Mouse (Mus musculus) c-Kit-positive CD71-positive TER-119-positive erythroid progenitor cells, embryonic 14.5 days (primary cell): ENCODE measurements around the gene Tmem199.
"Not testable (repeated sequence)": the region's sequence is repeated elsewhere in the genome, so short reads cannot be mapped to it uniquely, and the experiment has no call there.

Experiments used
- DNase-seq: peaks from one replicate; pipeline ENCODE4 v3.0.0-alpha.2; 2013; ENCODE audit warnings: low spot score

Gene Tmem199

DNA sequence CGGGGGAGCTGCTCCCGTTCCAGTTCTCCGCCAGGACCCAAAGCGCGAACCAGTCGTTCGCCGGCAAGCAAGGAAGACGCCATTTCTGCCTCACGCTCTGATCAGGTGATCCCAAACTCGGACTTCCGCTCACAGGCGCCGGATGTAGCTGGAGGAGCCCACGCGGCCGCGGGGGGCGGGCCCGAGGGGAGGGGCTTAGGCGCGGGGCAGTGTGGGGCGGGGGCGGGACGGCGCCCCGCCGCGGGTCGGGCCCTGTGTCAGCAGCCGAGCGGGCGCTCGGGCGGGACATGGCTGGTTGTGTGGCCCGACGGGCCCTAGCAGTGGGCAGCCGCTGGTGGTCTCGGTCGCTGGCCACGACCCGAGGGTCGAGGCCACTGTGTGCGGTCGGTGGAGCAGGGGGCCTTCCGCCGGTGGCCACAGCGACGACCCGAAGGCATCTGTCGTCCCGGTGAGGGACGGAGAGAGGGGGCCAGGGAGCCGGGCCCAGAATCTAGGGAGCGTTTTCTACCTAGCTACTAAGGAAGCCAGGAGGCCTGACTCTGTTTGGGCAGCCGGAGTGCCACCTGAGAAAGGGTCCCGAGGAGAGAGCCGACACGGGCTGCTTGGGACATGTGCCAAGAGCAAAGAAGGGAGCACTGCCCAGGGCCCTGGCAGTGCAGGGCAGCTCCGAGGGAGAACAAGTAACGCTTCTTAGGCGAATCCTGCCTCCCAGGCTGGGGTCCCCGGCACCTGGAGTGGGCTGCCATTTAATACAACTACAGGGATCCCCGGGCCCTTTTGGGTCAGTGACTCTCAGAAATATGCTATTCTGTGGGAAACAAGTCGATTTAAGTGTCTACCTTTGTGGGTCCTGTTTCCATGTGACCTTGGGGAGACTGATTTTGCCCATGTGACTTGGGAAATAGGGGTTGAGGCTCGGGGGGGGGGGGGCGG lies at the start of gene Tmem199, which contains the start of gene Poldip2:
Gene Tmem199 (minus strand): TSS at position 148 of the 933 bp plus-strand sequence.
Gene Poldip2 (plus strand): TSS at position 169 of the 933 bp plus-strand sequence.
- peak; percentile 84 for DNase-seq

DNA sequence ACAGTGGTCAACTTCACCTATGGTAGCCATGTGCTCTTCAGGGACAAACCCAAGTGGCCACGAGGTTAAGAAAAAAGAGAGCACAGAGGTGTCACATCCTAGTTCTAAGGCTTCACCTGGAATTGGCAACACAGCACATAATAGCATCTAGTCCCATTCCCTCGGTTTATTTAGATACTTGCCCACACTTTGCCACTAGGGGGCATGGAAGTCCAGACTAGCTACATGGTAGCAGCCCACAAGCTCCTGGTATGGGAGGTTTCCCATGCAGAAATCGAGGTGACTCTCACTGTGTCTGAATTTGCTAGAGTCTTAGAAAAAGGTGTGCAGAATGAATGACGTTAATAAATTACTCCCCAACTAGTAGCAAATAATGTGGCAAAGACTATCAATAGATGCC lies 48.5 kb upstream of the Tmem199 start:
- peak; percentile 60 for DNase-seq

DNA sequence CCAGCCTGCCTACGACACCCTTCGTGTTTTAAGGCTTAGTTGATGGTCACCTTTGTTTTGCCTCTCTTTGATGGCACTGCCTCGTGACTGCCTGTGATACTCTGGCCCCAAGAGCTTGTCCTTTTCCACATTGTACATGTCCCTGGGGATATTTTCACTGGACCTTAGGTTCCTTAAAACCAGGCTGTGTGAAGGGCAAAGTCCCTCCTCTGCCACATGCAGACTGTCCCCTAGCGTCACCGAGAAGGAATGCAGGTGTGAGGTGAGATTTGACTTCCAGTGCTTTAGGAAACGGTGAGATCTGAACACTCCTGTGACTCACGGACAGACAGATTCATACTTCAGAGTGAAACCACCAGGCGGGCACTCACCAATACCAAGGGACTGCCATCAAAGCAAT lies 45.3 kb upstream of the Tmem199 start:
- DNase-seq, result no peak

DNA sequence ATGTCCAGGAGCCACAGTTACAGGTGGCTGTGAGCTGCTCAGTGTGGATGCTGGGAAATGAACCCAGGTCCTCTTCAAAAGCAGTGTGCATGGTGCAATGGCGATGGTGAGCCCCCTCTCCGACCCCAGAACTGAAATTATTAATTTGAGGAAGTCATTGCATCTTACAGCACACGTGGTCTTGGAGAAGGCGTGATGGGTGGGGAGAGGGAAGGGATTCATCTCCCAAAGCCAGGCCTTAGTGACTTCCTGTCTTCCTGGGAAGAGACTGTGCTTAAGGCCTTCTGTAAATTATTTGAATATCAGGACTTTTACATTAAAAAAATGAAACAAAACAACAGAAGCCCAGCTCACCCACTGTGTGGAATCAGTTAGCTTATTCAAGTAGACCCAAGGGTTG lies 44.1 kb upstream of the Tmem199 start:
- no peak for DNase-seq

DNA sequence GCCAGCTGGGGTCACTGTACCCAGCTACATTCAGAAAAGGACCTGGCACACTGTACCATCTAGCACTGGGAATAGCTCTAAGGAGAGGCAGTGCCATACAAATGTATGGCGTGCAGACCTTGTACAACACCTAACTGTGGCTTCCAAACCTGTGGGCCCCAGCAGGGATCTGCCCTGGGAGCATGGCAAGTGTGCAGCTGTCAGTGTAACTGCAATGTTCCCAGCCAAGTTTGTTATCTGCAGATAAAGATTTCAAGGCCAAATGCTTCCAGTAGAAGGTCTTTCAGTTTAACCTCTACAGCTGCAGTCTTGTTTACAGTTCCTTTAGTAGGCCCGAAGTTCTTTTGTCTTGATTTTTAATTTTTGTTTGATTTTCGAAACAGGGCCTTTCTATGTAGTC lies 43.7 kb upstream of the Tmem199 start:
- DNase-seq, result no peak

DNA sequence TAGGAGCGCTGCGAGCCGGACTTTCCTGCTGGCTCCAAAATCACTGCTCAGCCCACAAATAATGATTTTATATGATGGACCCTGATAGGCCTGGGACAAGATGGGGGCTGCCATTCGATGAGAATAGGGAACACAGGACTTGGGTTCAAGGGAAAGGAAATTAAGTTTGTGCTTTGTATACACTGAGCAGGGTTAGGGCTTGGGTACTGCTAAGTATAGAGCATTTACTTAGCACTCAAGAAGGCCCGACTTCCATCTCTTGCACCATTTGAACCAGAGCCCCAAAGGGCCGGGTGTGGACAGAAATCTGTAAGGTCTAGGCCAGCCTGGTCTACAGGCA lies 39.1 kb upstream of the Tmem199 start:
- no peak for DNase-seq

DNA sequence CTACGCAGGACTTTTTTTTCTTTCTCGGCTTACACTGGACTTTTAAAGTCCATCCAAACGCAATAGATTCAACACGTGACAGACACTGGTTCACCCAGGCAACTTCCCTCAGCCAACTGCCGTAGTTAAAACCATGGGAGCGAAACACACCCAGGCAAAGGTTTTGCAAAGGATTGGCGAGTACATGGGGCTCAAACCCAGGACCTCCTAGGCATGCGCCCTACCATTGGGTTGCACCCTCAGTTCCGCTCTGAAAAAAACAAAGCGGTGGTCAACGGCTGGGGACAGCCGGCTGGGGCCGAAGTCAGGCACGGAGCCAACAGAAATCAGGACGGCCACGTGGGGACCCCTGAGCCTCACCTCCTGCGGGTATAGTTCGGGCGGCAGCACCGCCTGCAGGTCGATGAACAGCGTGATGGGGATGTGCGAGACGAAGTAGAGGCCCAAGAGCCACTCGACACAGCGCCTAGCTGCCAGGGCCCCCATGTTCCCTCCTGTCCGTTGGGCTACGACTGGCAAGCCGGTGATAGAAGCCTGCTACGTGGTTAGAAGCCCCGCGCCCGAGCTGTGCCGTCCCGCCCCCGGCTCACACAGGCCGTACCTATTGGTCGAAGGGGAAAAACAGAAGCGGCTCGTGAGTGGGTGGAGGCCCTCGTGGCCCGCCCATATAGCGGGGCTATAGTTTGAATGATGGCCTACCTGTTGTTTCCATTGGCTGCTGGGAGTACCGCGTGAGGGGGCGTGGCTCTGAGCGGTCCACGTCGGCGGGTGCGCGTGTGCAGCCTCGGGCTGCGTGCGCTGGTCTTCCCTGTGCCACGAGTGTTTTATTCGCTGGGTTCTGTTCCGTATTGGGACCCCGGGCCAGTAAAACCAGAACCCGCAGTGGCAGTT lies 38.4 kb upstream of the Tmem199 start, which contains the start of gene Tmem97:
Gene Tmem97 (minus strand): TSS at position 610 of the 891 bp plus-strand sequence.
- peak; percentile 92 for DNase-seq

DNA sequence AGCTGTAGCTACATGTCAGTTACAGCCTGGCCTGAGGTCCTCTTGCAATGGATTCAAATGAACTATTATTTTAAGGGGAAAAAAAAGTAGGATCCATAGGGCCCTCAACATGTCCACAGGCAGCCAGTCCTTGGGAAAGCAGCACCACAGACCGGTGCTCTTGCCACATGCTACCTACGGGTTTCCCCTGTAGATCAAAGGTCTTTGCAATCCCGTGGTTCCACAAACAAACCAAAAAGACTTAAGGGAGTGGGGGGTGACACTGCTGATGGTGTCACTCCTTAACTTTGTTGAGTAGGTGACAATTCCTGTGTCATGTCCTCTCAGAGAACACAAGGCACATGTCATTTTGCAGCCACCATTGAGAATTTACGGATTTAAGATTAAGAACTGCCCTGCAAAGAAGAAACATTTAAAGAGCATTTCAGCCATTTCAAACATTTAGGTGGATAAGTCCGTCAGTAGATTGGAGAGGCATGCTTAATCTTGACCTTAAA lies 37.6 kb upstream of the Tmem199 start:
- no peak for DNase-seq

DNA sequence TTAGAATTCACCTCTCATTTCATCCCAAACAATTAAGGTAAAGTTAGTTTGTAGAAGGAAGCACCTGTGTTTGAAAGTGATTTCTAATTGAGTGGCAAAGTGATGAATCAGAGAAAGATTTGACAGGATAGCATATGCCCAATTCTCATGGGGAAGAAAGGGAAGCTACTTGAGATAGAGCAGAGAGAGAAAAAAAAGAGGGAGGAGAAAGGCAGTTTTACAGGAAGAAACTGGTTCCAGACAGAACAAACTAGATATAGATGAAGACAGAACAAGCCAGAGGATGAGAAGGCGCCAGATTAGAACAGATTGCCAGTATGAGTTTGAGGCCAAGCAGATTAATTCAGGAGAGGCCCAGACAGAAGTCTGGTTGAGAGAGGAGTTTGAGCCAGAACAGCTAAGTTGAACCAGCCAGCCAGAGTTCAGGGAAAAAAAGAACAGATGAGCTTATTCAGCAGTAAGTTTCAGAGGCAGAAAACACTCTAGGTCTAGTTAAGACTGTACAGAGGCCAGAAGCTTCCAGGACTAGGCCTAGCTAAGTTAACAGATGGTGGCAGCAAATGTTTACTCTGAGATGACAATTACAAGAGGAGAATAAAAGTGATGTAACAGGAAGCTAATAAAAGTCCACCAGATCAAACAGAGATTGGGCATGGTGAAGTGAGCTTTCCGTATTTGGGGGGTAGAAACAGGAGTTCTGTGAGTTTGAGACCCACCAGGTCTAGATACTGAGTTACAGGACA lies 35.9 kb upstream of the Tmem199 start:
- DNase-seq, result no peak

DNA sequence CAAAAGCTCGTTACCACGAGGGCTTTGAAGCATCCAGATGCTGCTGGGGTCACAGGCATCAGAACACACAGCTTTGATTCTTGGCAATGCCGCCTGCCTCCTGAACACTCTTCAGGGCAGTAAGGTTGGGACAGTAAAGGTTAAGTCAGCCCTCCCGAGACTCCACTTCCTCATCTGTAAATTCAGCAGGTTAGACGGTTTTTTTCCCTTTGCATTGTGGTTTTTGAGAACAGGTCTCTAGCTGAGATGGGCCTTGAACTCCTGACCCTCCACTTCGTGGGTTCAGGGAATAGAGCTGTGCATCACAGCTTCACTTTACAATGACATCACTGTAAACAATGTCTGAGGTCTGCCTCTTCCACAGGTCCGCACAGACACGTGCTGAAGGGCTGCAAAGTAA lies 33.2 kb upstream of the Tmem199 start:
- no peak for DNase-seq

DNA sequence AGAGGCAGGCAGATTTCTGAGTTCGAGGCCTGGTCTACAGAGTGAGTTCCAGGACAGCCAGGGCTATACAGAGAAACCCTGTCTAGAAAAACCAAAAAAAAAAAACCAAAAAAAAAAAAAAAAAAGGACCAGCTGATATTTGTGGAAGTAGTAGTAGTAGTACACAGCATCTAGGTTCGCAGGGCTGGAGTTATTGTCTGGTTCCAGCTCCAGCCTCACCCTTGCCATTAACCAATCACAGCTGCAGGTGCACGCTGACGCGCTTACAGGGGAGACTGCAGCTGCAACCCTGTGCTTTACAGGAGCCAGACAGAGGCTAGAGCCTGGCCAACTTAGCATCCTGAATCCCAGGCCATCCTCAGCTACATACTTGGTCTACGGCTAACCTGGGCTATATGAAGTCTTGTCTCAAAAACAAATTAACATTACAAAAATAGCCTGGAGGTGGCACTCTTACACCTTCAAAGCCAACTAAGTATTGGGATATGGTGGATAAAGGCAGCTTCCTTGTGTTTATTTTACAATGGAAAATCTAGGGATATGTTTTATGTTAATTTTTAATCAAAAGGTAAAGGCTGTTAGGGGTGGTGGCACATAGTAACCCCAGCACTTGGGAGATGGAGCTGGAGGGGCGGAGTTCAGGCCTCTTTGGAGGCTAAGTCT lies 32.6 kb upstream of the Tmem199 start:
- DNase-seq, result no peak

DNA sequence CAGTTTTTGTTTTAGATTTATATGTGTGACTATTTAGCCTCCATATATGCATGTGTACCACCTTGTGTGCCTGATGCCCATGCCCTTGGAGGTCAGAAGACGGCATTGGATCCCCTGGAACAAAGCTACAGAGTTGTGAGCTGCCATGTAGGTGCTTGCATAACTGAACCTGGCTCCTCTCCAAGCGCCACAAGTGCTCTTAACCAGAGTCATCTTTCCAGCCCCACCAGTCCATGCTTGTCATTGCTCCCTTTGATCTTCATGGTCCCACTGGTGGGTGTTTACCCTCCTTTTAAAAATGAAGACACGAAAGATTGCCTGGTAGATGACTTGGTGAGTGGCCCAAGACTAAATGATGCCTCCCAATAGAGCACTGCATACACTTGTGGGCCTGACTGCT lies 28.4 kb upstream of the Tmem199 start:
- no peak for DNase-seq

DNA sequence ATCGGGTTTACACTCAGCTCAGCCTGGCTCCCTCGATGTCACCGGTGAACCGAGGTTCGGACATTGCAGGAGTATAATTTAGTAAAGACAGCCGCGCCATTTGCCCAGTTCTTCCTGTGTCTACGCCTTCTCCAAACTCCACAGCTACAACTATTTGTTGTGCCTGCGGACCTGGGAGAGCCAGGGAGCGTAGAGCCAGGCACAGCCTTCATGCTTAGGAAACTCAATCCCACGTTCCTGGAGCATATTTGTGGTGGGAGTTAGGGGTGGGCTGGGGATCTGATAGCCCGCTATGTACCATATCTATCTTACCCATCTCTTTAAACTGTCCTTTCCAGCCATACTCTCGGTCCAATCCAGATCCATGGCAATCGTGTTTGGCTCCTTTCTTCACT lies 24.7 kb upstream of the Tmem199 start:
- DNase-seq, result no peak

DNA sequence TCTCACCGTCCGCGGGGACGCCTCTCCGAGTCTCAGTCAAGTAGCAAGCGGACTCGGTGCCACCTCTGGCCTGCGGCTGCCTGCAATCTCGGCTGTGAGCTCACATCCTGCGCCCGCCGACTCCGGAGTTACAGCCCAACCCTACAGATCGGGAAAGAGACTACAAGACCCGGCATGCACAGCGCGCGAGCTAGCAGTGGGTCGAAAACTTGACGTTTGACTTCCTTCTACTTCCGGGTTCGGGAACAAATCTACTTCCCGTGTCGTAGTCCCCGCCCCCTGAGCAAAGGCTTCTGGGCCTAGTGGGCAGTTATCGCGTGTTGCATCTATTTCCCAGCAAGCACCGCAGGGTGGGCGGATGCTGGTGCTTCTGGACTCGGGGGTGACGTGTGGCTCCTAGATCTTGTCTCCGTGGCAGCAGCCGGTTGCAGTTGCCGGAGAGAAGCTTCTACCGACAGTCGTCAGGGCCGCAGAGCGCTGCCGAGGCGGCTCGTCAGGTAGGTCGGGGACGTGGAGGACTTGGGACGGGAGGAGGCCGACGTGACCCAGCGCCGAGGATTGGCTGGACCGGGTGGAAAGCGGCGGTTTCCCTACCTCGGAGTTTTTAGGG lies 24.2 kb upstream of the Tmem199 start, which contains the start of the genes Tnfaip1 and Ift20:
Gene Tnfaip1 (minus strand): TSS at position 253 of the 610 bp plus-strand sequence.
Gene Ift20 (plus strand): TSS at position 282 of the 610 bp plus-strand sequence.
- DNase-seq, result peak; percentile 98

DNA sequence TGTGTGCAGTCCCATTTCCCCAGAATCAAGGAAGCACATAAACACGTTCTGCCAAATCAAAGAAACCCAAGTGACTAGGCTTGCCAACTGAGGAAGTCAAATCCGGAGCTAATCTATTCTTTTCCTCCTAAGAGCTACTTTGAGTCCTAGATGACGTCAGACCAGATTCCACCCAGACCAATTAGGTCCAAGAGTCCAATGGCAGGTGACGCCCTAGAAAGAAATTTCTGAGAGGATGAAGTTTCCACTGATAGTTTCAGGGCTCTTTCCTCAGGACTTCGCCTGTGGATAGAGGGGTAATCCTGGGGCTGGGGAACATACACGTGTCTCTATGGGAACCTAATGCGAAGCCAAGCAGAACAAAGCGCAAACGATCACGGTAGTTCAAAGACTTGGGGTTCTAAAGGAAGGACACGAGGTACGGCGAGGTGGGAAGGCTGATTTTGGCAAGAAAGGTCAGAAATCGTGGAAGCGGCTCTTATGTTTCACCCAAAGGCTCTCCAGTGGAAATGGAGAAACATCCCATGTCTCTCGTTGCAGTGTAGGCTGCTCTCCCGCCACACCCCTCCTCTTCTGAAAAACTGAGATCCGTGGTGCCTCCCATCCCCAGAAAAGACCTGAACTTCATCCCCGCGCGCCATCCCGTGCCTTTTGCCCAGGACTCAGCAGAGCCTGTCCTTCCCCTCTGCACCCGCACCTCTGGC lies 23.6 kb upstream of the Tmem199 start:
- DNase-seq, result no peak

DNA sequence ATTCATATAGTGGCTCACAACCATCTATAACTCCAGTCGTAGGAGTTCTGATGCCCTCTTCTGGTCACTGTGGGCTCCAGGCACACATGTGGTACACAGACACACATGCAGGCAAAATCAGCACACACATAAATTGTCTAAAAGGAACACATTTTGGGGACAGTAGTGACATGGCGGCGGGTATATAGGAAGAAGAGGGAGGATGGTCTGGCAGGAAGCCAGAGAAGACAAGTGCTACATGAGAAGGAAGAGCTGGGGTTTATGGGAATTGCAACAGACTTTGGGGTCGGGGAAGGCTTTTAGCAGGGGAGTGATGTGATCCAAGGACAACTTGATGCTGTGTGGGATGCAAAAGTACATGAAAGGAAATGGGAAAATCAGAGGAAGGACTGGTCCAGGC lies 22.5 kb upstream of the Tmem199 start:
- DNase-seq, result no peak

DNA sequence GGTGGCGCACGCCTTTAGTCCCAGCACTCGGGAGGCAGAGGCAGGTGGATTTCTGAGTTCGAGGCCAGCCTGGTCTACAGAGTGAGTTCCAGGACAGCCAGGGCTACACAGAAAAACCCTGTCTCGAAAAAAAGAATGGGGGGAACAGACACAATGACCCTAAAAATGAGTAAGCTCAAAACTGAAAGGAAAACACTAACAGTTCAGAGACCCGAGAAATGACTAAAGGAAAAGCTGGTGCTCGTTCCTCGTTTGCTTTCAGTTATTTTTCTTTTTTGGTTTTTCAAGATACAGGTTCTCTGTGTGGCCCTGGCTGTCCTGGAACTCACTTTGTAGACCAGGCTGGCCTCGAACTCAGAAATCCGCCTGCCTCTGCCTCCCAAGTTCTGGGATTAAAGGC lies 19.5 kb upstream of the Tmem199 start:
- DNase-seq, result not testable (repeated sequence)

DNA sequence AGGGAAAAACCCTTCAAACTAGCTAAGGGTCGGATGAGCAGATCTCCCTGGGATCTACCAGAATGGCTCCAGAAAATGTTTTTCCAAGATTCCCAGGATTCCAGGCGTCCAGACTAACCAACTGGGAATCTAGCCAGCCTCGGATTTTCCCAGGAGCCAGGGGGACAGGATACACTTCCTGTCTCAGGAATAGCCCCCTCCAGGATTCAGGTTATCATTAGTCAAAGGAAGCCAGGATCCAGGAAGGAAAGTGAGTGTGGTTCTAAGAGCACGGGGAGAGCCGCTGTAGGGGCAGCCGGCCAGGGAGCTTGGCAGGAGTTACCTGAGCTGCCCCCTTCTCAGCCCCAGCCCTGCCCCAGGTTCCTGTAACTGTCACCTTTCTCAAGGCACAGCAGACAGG lies 19.1 kb upstream of the Tmem199 start:
- no peak for DNase-seq

DNA sequence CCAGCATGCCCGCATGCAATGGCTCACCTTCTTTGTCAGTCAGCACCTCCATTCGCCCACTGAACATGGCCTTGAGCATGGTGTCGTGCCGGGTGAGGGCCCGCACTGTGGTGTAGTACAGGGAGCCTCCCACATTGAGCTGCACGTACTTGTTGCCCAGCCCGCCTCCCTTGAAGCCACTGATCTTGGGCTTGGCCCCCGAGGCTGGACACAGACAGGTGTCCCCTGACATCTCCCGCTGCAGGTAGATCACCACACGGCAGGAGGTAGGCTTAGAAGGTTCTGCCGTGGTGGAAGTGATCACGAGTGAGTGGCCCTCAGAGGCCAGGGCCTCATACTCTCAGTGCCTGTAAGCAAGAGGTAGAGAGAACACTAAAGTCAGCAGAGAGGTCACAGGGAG lies 18.0 kb upstream of the Tmem199 start:
- no peak for DNase-seq

DNA sequence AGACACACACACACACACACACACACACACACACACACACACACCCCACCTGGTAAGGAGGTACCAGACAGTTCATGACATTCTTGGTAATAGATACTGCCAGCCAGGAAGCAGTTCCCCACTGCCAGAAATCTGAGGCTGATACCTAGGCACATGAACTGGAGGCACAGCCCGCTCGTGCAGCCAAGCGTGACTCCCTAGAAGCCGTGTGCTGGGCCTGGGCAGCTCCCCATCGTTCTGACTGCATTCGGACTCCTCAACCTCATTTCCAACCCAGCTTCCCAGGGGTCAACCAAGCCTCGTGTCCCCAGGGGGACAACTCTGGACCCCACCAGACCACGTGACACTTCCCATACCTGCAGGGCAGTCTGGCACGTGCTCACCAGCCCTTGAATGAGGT lies 16.7 kb upstream of the Tmem199 start:
- DNase-seq, result no peak
